ENCODE assay signal across 8 mouse cellular contexts in genomic region chr6:127945725-127946124, GRCm38 (mm10). TPM values are rescaled to one million over a fixed set of nuclear protein-coding genes. Genes with fewer than 3 reads are reported as not detected.
DNase-seq lines count a peak whose midpoint lies in the region; ATAC-seq and TF ChIP-seq lines count a peak whose summit lies in the region.

No protein-coding gene starts in this region.

- no peaks in the 10 kb centered on the region for H3K27me3 ChIP-seq in heart, adult 2 months (ENCODE audit: control insufficient read depth, insufficient read depth, low read length)

- peak; percentile 48 to 69 for DNase-seq in heart, adult 2 months
- no peak for DNase-seq in heart, postnatal 25 days (ENCODE audit: low spot score)
- DNase-seq in cerebellum, postnatal 36 days = peak; percentile 76 to 81
- DNase-seq in frontal cortex, postnatal 14 days (ENCODE audit: low spot score in 2 of 2) = peak; percentile 50 to 79
- peak; percentile 56 for DNase-seq in induced T-regulatory cell, adult 2 months (ENCODE audit: low read depth)
- DNase-seq in left cerebral cortex, adult 11 months (ENCODE audit: low spot score) = peak; percentile 66
- peak; percentile 78 for DNase-seq in right cerebral cortex, postnatal 4 days

- no peaks in the 10 kb centered on the region for H3K79me2 ChIP-seq in heart, adult 2 months (replicated peaks; ENCODE audit: control insufficient read depth, insufficient read depth, low read length)

- H3K4me1 ChIP-seq in heart, adult 2 months (ENCODE audit: control insufficient read depth, insufficient read depth, low read length) = no peaks in the 10 kb centered on the region

- TF ChIP-seq POLR2A in heart, adult 2 months (IDR thresholded peaks at IDR 0.05; ENCODE audit: insufficient read depth, low read depth, low read length) = no peak

- H3K9ac ChIP-seq in heart, adult 2 months (ENCODE audit: low read depth, low read length) = no peak overlapping the region

- WGBS in heart, adult 2 months = 62% methylated on average over 9 of the region's 9 CpGs

- 0 out of 2 replicates have a peak, but pooled peaks have one; percentile 58 for TF ChIP-seq EP300 in heart, adult 2 months (IDR thresholded peaks at IDR 0.05; ENCODE audit: insufficient read depth, low read depth, low read length)

- ATAC-seq in megakaryocyte-erythroid progenitor cell, adult 5-6 weeks (replicated peaks; ENCODE audit: low FRiP score, low TSS enrichment, poor library complexity, severe bottlenecking) = peak; percentile 93

- intact Hi-C loops in heart, adult 2 months (cut with DNase I) = loop anchor here (5.0 to 10.0 kb wide), 2 partner anchors 328 to 441 kb away; no protein-coding TSS in a partner anchor
- intact Hi-C loops in heart, postnatal 25 days (cut with DNase I) = loop anchor here (2.0 to 5.0 kb wide), 2 partner anchors 327 to 443 kb away; no protein-coding TSS in a partner anchor

- H3K36me3 ChIP-seq in heart, adult 2 months (ENCODE audit: control insufficient read depth, insufficient read depth, low read length) = no peaks in the 10 kb centered on the region

- TF ChIP-seq CTCF in heart, adult 2 months (IDR thresholded peaks at IDR 0.05) = peak; percentile 76

- no peak overlapping the region for H3K27ac ChIP-seq in heart, adult 2 months

- no peak overlapping the region for H3K4me3 ChIP-seq in heart, adult 2 months

RNA-seq across cellular contexts. Expression of gene Tspan11, which starts 58.3 kb away (rescaled TPM):
- total RNA-seq in heart, adult 2 months (2021) = 1 to 10 TPM in 1 of 2 experiments, under 1 TPM in 1; 0.57 to 1.7 TPM
- polyA plus RNA-seq in heart, adult 2 months (2012; rRNA removed) = 1.5 and 2.6 TPM in 2 replicates
- total RNA-seq in heart, postnatal 25 days (2021) = 1 to 10 TPM; 1.1 to 2.3 TPM
- not detected in 2 replicates for total RNA-seq in megakaryocyte-erythroid progenitor cell, adult 5-6 weeks (2014; fragmentation: Nextera tagmentation)
- total RNA-seq in megakaryocyte-erythroid progenitor cell, adult 5-6 weeks (2017) = not detected in 2 replicates
